Mouse (Mus musculus) CD8-positive naive resting alpha-beta T cell, adult 57 days (primary cell): ENCODE results near the gene Dhcr7. TPM values are rescaled to one million over a fixed set of nuclear protein-coding genes. Genes with fewer than 3 reads are reported as not detected.

Experiments
- total RNA-seq: library from RNA; stranded (reverse); gene quantifications from one replicate; pipeline ENCODE4 v1.2.4, GENCODE M21; 2023

Dhcr7 gene
- total RNA-seq: 20.1 TPM

GRCm38 (mm10) chr7:143822375-143823265, at the start of gene Dhcr7, which contains the start of gene Nadsyn1:
Gene Dhcr7, plus strand, starts transcription at chr7:143823145.
Gene Nadsyn1, minus strand, starts transcription at chr7:143822849.

GRCm38 (mm10) chr7:143783996-143784829, 38.7 kb upstream of the Dhcr7 start, which contains the start of gene Mrgpre:
Gene Mrgpre, minus strand, starts transcription at chr7:143784500.

DNA sequence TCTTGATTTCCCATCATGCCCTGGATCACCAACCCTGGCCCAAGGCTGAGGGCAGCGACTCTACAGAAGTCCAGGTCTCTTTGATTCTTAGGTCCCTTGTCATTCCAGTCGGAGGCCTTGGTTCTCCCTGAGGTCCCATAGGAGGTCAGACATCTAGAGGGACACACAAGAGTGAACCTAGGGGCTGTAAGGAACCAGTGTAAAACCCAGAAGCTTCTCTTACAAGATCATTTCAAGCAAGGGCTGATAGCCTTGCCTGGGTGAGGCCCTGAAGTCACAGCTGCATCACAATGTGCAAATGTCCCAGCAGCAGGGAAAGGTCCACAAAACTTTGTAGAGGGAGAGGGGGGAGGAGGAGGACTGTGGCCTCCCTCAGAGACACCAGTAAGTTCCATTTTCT, 43.6 kb downstream of the Dhcr7 start, which contains the start of gene Gm498:
Gm498 (plus strand) TSS at position 301 of the 400 bp plus-strand sequence.

Other genes starting within 250 kb of the Dhcr7 start
- 58.8 TPM for gene Cars, start 223.1 kb upstream of the Dhcr7 start, total RNA-seq
- 43.1 TPM for gene Tnfrsf26, start 194.4 kb upstream of the Dhcr7 start, total RNA-seq
- gene Tnfrsf22, start 173.5 kb upstream of the Dhcr7 start, total RNA-seq: 23.6 TPM
- 2.3 TPM for gene Tnfrsf23, start 137.3 kb upstream of the Dhcr7 start, total RNA-seq
- gene Osbpl5, start 66.2 kb upstream of the Dhcr7 start, total RNA-seq: 36.6 TPM
- gene Mrgprg, start 56.2 kb upstream of the Dhcr7 start, total RNA-seq: not detected
- 1.0 TPM for gene Mrgpre, start 38.6 kb upstream of the Dhcr7 start, total RNA-seq
- 13.2 TPM for gene Nadsyn1, start 296 bp upstream of the Dhcr7 start, total RNA-seq
- not detected for gene Gm498, start 43.7 kb downstream of the Dhcr7 start, total RNA-seq
- not detected for gene Shank2, start 178.8 kb downstream of the Dhcr7 start, total RNA-seq